Mouse (Mus musculus): ENCODE measurements around the gene Fpr3.
A peak's percentile ranks its signal among the peaks of the same experiment; 100 is the strongest.
"Not testable (repeated sequence)": the region's sequence is repeated elsewhere in the genome, so short reads cannot be mapped to it uniquely, and the experiment has no call there.

Gene Fpr3

GRCm38 (mm10) chr17:17882672-17883071 is 5.0 kb upstream of the Fpr3 start:
- no peak for DNase-seq (ENCODE audit: low spot score in 2 of 2)

GRCm38 (mm10) chr17:17883840-17884239 is 3.8 kb upstream of the Fpr3 start, which contains the start of gene Fpr1:
Gene Fpr1 (minus strand): TSS chr17:17883940.
- DNase-seq (ENCODE audit: low spot score in 2 of 2): no peak

GRCm38 (mm10) chr17:17889732-17890425 is 2.2 kb downstream of the Fpr3 start:
- DNase-seq (ENCODE audit: low spot score in 2 of 2): no peak

- DNase-seq (ENCODE audit: low spot score in 2 of 2): peak in 1 of 2 experiments; percentile 19
Observed at GRCm38 (mm10) chr17:17896039-17896438, 8.4 kb downstream of the Fpr3 start.

GRCm38 (mm10) chr17:17899268-17899667 is 11.6 kb downstream of the Fpr3 start:
- no peak for DNase-seq (ENCODE audit: low spot score in 2 of 2)

- DNase-seq (ENCODE audit: low spot score in 2 of 2): no peak
Observed at GRCm38 (mm10) chr17:17900768-17901167, 13.1 kb downstream of the Fpr3 start.

- peak; percentile 58 to 79 for DNase-seq (ENCODE audit: low spot score in 2 of 2)
Observed at GRCm38 (mm10) chr17:17909636-17910421, 22.2 kb downstream of the Fpr3 start.

GRCm38 (mm10) chr17:17912618-17913017 is 25.0 kb downstream of the Fpr3 start:
- not testable (repeated sequence) for DNase-seq (ENCODE audit: low spot score in 2 of 2)

- DNase-seq (ENCODE audit: low spot score in 2 of 2): no peak
Observed at GRCm38 (mm10) chr17:17917376-17917775, 29.7 kb downstream of the Fpr3 start.

- DNase-seq (ENCODE audit: low spot score in 2 of 2): no peak
Observed at GRCm38 (mm10) chr17:17917782-17918181, 30.1 kb downstream of the Fpr3 start.

- DNase-seq (ENCODE audit: low spot score in 2 of 2): no peak
Observed at GRCm38 (mm10) chr17:17973443-17973842, 85.8 kb downstream of the Fpr3 start.

- DNase-seq (ENCODE audit: low spot score in 2 of 2): not testable (repeated sequence)
Observed at GRCm38 (mm10) chr17:17981232-17981631, 93.6 kb downstream of the Fpr3 start.

GRCm38 (mm10) chr17:18004752-18005151 is 117.1 kb downstream of the Fpr3 start:
- no peak for DNase-seq (ENCODE audit: low spot score in 2 of 2)

Data from cerebellum, postnatal 4 days (tissue).